Mouse (Mus musculus) heart, embryonic 11.5 days (tissue): ENCODE results near the gene Sirt7. TPM values are rescaled to one million over a fixed set of nuclear protein-coding genes. Genes with fewer than 3 reads are reported as not detected.

Experiments
- ATAC-seq: fragments of 200-750 bp; cut with Nextera tagmentation; replicated peaks from 2 replicates; pipeline ENCODE4 v1.8.0; 2017; ENCODE audit warnings: moderate library complexity; ENCODE audit not compliant: insufficient number of reproducible peaks, low FRiP score, low TSS enrichment
- H3K27ac ChIP-seq: fragments of 300-500 bp; sonication (generic); 2 replicates; pipeline ENCODE4 v1.5.1; 2014; ENCODE audit warnings: mild to moderate bottlenecking, low read depth, low read length
- H3K27me3 ChIP-seq: fragments of 300-500 bp; sonication (generic); 2 replicates; pipeline ENCODE4 v1.6.1; 2014; ENCODE audit warnings: mild to moderate bottlenecking, low read length, mixed read lengths; ENCODE audit not compliant: control insufficient read depth, insufficient read depth
- H3K36me3 ChIP-seq: fragments of 300-500 bp; sonication (generic); 2 replicates; pipeline ENCODE4 v1.6.1; 2014; ENCODE audit warnings: mild to moderate bottlenecking, low read length, moderate library complexity, mixed read lengths; ENCODE audit not compliant: control insufficient read depth, insufficient read depth
- H3K4me1 ChIP-seq: fragments of 300-500 bp; sonication (generic); 2 replicates; pipeline ENCODE4 v1.6.1; 2014; ENCODE audit warnings: low read length; ENCODE audit not compliant: control insufficient read depth, insufficient read depth
- H3K4me2 ChIP-seq: fragments of 300-500 bp; sonication (generic); 2 replicates; pipeline ENCODE4 v1.6.1; 2014; ENCODE audit warnings: mild to moderate bottlenecking, moderate library complexity
- H3K4me3 ChIP-seq: fragments of 300-500 bp; sonication (generic); 2 replicates; pipeline ENCODE4 v1.5.1; 2014; ENCODE audit warnings: low read depth, low read length
- H3K9ac ChIP-seq: fragments of 300-500 bp; sonication (generic); 2 replicates; pipeline ENCODE4 v1.6.1; 2014; ENCODE audit warnings: mild to moderate bottlenecking, low read depth, low read length, moderate library complexity
- H3K9me3 ChIP-seq: fragments of 300-500 bp; sonication (generic); replicated peaks from 2 replicates; pipeline ENCODE4 v1.6.1; 2016; ENCODE audit warnings: low read length; ENCODE audit not compliant: control insufficient read depth
- WGBS: fragments of 180-500 bp; shearing (Covaris S2); extraction: QIAGEN DNeasy Blood & Tissue Kit; methylation state at CpG from one replicate; pipeline ENCODE4 v1.1.7; 2014; ENCODE audit not compliant: insufficient replicate concordance; 5-methylcytosine and 5-hydroxymethylcytosine counted together
- polyA plus RNA-seq: library from polyadenylated mRNA; unstranded; fragments of >200 nt; fragmentation: Nextera tagmentation; extraction: Ambion mirVana; gene quantifications from 2 replicates; pipeline ENCODE4 v1.2.1, GENCODE M21; 2014

Sirt7 gene
- polyA plus RNA-seq, 1 experiment from 2014 or later = 22.5 TPM

DNA sequence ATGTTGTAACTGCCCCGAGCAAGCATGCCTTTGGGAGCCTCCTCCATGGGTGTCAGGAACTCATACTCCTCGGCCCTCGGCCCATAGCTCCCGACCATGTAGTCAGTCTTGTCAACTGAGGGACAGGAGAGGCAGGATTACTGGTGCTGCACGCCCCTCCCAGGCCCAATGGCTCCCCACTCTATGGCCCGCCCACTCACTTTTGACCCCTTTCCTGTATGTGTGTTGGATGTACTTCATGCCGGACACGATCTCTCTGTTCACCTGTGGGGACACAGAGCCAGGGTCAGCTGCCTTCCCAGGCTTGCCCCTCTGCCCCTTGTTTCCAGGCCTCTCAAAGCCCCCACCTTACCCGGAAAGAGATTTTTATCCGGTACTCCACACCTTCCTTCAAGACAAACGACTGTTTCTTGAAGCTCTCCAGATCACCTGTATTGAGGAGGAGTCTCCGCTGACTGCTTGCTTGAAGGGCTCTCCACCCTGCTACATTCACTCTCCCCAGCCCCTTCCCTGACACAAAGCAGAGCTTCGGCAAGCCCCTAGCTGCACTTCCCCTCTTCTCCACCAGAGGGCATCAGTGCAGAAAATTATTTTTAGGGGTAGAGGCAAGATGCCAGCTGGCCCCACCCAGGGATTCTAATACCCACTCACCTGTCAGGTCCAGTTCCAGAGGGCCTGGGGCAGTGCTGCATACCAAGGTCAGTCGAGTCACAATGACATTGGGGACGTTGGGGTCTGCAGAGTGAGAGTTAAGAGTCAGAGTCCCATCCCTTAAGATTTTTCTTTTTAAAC lies 45.5 kb downstream of the Sirt7 start:
- peaks cover 30% of the 10 kb centered on the region for H3K36me3 ChIP-seq
- H3K4me1 ChIP-seq = peaks cover 29% of the 10 kb centered on the region
- H3K27ac ChIP-seq = no peak overlapping the region
- peaks cover 4% of the 10 kb centered on the region; the same call in 1 of the 2 replicates for H3K9me3 ChIP-seq
- H3K4me2 ChIP-seq = peak overlapping the region; percentile 96
- H3K4me3 ChIP-seq = peak overlapping the region; percentile 95
- ATAC-seq = no peak
- WGBS = 47% methylated on average over 15 of the region's 15 CpGs
- H3K27me3 ChIP-seq = no peaks in the 10 kb centered on the region
- H3K9ac ChIP-seq = 0 out of 2 replicates have a peak overlapping the region, but pooled peaks have one; percentile 36

GRCm38 (mm10) chr11:120578694-120579243 lies 46.3 kb downstream of the Sirt7 start:
- ATAC-seq = no peak
- Histone ChIP-seq H3K9me3 (peaks cover under 1% of the 10 kb centered on the region; the same call in 1 of the 2 replicates), H3K4me1 (peaks cover 33% of the 10 kb centered on the region), H3K4me3 (no peak overlapping the region), H3K27me3 (no peaks in the 10 kb centered on the region), H3K36me3 (peaks cover 24% of the 10 kb centered on the region), H3K9ac (0 out of 2 replicates have a peak overlapping the region, but pooled peaks have one; percentile 36), H3K4me2 (no peak overlapping the region), H3K27ac (no peak overlapping the region)
- 62% methylated on average over 11 of the region's 11 CpGs for WGBS

- Histone ChIP-seq H3K4me3 (no peak overlapping the region), H3K9me3 (no peaks in the 10 kb centered on the region), H3K4me2 (no peak overlapping the region), H3K4me1 (peaks cover 33% of the 10 kb centered on the region), H3K27ac (no peak overlapping the region), H3K36me3 (peaks cover 23% of the 10 kb centered on the region), H3K27me3 (no peaks in the 10 kb centered on the region), H3K9ac (no peak overlapping the region)
- no peak for ATAC-seq
- 78% methylated on average over 10 of the region's 10 CpGs for WGBS
These were observed 46.9 kb downstream of the Sirt7 start for GRCm38 (mm10) chr11:120578024-120578693.

- peaks cover 33% of the 10 kb centered on the region for H3K4me1 ChIP-seq
- no peaks in the 10 kb centered on the region for H3K9me3 ChIP-seq
- no peak for ATAC-seq
- H3K27me3 ChIP-seq = no peaks in the 10 kb centered on the region
- H3K27ac ChIP-seq = no peak overlapping the region
- no peak overlapping the region for H3K9ac ChIP-seq
- WGBS = 84% methylated on average over 7 of the region's 7 CpGs
- H3K4me3 ChIP-seq = no peak overlapping the region
- H3K4me2 ChIP-seq = no peak overlapping the region
- H3K36me3 ChIP-seq = peaks cover 23% of the 10 kb centered on the region
These were observed 47.6 kb downstream of the Sirt7 start for GRCm38 (mm10) chr11:120577211-120578023.

DNA sequence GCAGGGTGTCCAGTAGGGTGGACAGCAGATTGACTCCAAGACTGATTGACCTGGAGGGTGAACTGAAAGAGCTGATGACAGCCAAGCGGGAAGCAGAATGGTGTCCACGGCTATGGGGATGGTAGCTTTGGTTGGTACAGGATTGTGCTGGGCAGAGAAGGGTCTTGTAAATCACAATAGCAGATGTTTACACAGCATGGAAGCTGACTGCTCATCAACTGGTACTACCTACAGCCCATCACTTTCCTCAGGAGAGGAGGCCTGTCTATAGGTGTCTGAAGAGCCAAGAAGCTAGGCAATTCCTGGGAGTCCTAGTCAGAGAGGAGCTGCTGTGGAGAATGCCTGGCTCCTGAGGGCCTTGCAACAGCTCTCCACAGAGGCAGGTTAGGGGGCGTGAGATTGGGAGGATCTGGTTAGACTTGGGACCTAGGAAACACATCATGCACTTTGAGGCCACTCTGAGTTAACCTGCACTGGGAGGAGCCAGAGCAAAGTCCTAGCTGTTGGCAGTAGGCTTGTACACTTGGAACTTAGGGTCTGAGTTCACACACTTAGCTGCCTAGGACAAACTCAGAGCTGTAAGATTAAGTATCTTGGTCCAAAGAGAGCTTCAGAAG lies 48.6 kb downstream of the Sirt7 start:
- WGBS = 81% methylated on average over 3 of the region's 3 CpGs
- no peak overlapping the region for H3K27ac ChIP-seq
- no peak overlapping the region for H3K9ac ChIP-seq

DNA sequence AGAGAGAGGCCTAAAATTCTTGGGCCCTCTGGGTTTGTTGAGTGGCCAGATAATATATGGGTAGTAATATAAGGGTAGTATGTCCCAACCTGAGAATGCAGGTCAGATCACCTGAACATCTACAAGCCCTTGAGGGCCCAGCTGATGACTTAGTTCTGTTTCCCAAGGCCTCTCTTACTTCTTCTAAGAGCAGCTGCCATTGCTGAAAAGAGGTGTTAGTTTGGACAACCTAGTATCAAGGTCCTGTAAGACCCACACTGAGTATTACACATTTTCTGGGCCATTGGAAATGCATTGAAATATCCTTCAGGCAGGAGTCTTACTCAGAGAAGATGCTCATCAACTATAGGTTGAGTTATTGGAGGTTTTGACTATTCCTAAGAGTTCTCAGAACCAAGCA lies 49.1 kb downstream of the Sirt7 start:
- no peak overlapping the region for H3K27ac ChIP-seq
- ATAC-seq = no peak

More for the DNA sequence above, 48.6 kb downstream of the Sirt7 start:
- no peaks in the 10 kb centered on the region for H3K9me3 ChIP-seq
- no peak overlapping the region for H3K4me3 ChIP-seq
- H3K36me3 ChIP-seq = peaks cover 23% of the 10 kb centered on the region
- ATAC-seq = no peak
- no peaks in the 10 kb centered on the region for H3K27me3 ChIP-seq
- H3K4me2 ChIP-seq = no peak overlapping the region
- peaks cover 33% of the 10 kb centered on the region for H3K4me1 ChIP-seq

GRCm38 (mm10) chr11:120575046-120575445 lies 50.0 kb downstream of the Sirt7 start:
- Histone ChIP-seq H3K4me2 (no peak overlapping the region; the same call in 1 of the 2 replicates), H3K4me3 (no peak overlapping the region), H3K9ac (no peak overlapping the region), H3K36me3 (peaks cover 33% of the 10 kb centered on the region), H3K27ac (no peak overlapping the region), H3K4me1 (peaks cover 31% of the 10 kb centered on the region), H3K9me3 (no peaks in the 10 kb centered on the region), H3K27me3 (no peaks in the 10 kb centered on the region)
- 90% methylated on average over 2 of the region's 2 CpGs for WGBS
- no peak for ATAC-seq

More for the DNA sequence above, 49.1 kb downstream of the Sirt7 start:
- no peak overlapping the region for H3K9ac ChIP-seq
- no peak overlapping the region for H3K4me3 ChIP-seq
- no peaks in the 10 kb centered on the region for H3K9me3 ChIP-seq
- H3K27me3 ChIP-seq = no peaks in the 10 kb centered on the region
- H3K36me3 ChIP-seq = peaks cover 25% of the 10 kb centered on the region
- H3K4me2 ChIP-seq = no peak overlapping the region
- H3K4me1 ChIP-seq = peaks cover 35% of the 10 kb centered on the region

GRCm38 (mm10) chr11:120574278-120574600 lies 50.8 kb downstream of the Sirt7 start:
- Histone ChIP-seq H3K27me3 (no peaks in the 10 kb centered on the region), H3K36me3 (peaks cover 35% of the 10 kb centered on the region), H3K4me3 (peak overlapping the region; percentile 98), H3K4me2 (peak overlapping the region; percentile 69), H3K27ac (no peak overlapping the region), H3K9ac (peak overlapping the region; percentile 92; the same call in 1 of the 2 replicates), H3K9me3 (no peaks in the 10 kb centered on the region), H3K4me1 (peaks cover 22% of the 10 kb centered on the region)
- ATAC-seq = no peak
- WGBS = 40% methylated on average over 5 of the region's 5 CpGs
